Mouse (Mus musculus): ENCODE measurements around the gene Larp1b. TPM values are rescaled to one million over a fixed set of nuclear protein-coding genes. Genes with fewer than 3 reads are reported as not detected.

The Larp1b gene
- total and polyA plus RNA-seq, 2 experiments from 2014 or later = 20.7 to 35.4 TPM

DNA sequence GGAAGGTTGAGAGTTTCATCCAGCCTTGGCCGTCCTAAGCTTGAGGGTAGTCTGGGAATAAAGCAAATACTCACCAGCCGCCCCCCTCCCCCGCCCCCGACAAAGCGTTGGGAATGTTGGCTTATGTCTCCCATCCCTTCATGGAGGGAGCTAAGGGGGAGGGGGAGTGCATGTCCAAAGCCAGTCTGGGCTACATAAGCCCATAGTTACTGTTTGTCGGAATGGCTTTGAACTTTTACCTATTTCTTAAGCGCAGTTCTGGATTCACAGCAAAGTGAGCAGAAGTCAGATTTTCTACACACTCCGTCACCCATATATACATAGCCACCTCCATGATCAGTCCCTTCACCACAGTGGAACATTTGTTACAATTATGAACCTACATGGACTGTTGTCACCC lies 59.7 kb downstream of the Larp1b start:
- ATAC-seq (ENCODE audit: insufficient read depth, low read depth) (no peak), DNase-seq (ENCODE audit: low spot score) (no peak)
- Histone ChIP-seq H3K4me1 (ENCODE audit: control insufficient read depth, insufficient read depth) (no peaks in the 10 kb centered on the region), H3K9ac (replicated peaks; ENCODE audit: low read depth, low read length) (no peak overlapping the region), H3K27ac (ENCODE audit: low read depth) (no peak overlapping the region), H3K9me3 (replicated peaks; ENCODE audit: control insufficient read depth, low read length) (no peaks in the 10 kb centered on the region), H3K4me3 (ENCODE audit: low read depth, low read length) (no peak overlapping the region), H3K27me3 (ENCODE audit: control insufficient read depth, insufficient read depth, low read length) (no peaks in the 10 kb centered on the region), H3K36me3 (replicated peaks; ENCODE audit: control insufficient read depth, insufficient read depth, low read length) (no peaks in the 10 kb centered on the region), H3K4me2 (ENCODE audit: low read depth, low read length) (no peak overlapping the region)
- 80% methylated on average over 8 of the region's 8 CpGs for WGBS
- no peak for TF ChIP-seq EP300 (IDR thresholded peaks at IDR 0.05; ENCODE audit: low read depth)
- TF ChIP-seq CTCF (IDR thresholded peaks at IDR 0.05; ENCODE audit: low read depth) = no peak

DNA sequence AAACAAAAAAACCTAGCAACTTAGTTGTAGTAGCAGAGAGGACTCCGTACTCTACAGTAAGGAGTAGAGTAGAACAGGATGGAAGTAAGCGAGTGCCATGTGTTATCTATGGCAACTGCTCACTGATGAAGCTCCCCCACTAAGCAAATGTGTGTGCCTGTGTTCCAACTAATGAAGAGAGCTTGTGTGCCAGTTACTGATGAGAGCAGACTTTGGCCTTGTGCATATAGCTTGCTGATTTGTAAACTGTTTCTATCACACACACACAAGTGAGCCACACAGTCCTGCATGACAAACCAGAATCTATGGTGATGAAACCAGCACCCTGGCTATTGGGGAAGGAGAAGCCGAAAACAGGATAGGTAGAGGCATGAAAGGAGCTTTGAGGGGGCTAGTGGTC lies 60.4 kb downstream of the Larp1b start:
- Histone ChIP-seq H3K36me3 (replicated peaks; ENCODE audit: control insufficient read depth, insufficient read depth, low read length) (no peaks in the 10 kb centered on the region), H3K4me1 (ENCODE audit: control insufficient read depth, insufficient read depth) (no peaks in the 10 kb centered on the region), H3K9me3 (replicated peaks; ENCODE audit: control insufficient read depth, low read length) (no peaks in the 10 kb centered on the region), H3K27ac (ENCODE audit: low read depth) (no peak overlapping the region), H3K27me3 (ENCODE audit: control insufficient read depth, insufficient read depth, low read length) (no peaks in the 10 kb centered on the region), H3K9ac (replicated peaks; ENCODE audit: low read depth, low read length) (no peak overlapping the region), H3K4me2 (ENCODE audit: low read depth, low read length) (no peak overlapping the region), H3K4me3 (ENCODE audit: low read depth, low read length) (no peak overlapping the region)
- TF ChIP-seq CTCF (IDR thresholded peaks at IDR 0.05; ENCODE audit: low read depth) (no peak), EP300 (IDR thresholded peaks at IDR 0.05; ENCODE audit: low read depth) (no peak)
- DNase-seq (ENCODE audit: low spot score) (no peak), ATAC-seq (ENCODE audit: insufficient read depth, low read depth) (no peak)
- WGBS = 95% methylated on average over 3 of the region's 3 CpGs

DNA sequence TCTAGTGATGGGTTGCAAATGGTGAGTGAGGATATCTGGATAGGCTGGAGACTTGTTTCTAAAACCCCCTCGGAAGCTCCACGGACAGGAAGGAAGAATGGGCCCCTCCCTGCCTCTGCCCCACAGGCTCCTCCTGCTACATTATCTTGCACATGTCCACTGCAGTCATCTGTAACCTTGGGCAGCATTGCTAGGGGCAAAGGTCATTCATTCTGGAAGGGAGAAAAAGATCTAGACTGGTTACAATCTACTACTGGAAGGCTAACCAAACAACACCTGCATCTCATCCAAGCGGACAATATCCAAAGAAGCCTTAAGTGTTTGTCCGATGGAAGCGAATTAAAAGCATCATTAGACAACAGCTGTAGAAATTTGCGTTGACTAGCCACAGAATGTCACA lies 61.1 kb downstream of the Larp1b start:
- no peaks in the 10 kb centered on the region for H3K36me3 ChIP-seq (replicated peaks; ENCODE audit: control insufficient read depth, insufficient read depth, low read length)
- TF ChIP-seq EP300 (IDR thresholded peaks at IDR 0.05; ENCODE audit: low read depth) (no peak), CTCF (IDR thresholded peaks at IDR 0.05; ENCODE audit: low read depth) (no peak)
- no peak overlapping the region for H3K27ac ChIP-seq (ENCODE audit: low read depth)
- H3K9me3 ChIP-seq (replicated peaks; ENCODE audit: control insufficient read depth, low read length) = no peaks in the 10 kb centered on the region
- no peaks in the 10 kb centered on the region for H3K4me1 ChIP-seq (ENCODE audit: control insufficient read depth, insufficient read depth)
- 74% methylated on average over 6 of the region's 6 CpGs for WGBS
- DNase-seq (ENCODE audit: low spot score) (no peak), ATAC-seq (ENCODE audit: insufficient read depth, low read depth) (no peak)
- no peaks in the 10 kb centered on the region for H3K27me3 ChIP-seq (ENCODE audit: control insufficient read depth, insufficient read depth, low read length)
- H3K9ac ChIP-seq (replicated peaks; ENCODE audit: low read depth, low read length) = no peak overlapping the region
- no peak overlapping the region for H3K4me3 ChIP-seq (ENCODE audit: low read depth, low read length)
- no peak overlapping the region for H3K4me2 ChIP-seq (ENCODE audit: low read depth, low read length)

DNA sequence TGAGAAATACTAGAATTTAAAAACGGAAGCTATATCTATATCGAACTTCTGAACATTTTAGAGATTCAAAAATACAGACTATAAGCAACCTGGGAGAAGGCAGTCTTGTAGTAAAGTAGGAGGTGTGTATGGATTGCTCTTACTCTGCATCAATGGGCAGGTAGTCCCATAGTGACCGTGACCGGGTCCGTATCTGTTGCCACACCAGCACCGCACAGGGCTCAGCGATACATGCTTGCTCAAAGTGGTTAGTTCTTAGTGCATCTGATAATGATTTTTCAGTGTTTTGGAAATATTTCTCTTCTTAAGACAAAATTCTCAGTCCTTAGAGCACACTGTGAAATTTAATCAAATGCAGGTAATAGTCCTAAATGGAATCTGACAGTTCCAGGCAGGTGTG lies 62.8 kb downstream of the Larp1b start:
- Histone ChIP-seq H3K9ac (replicated peaks; ENCODE audit: low read depth, low read length) (no peak overlapping the region), H3K9me3 (replicated peaks; ENCODE audit: control insufficient read depth, low read length) (no peaks in the 10 kb centered on the region), H3K36me3 (replicated peaks; ENCODE audit: control insufficient read depth, insufficient read depth, low read length) (no peaks in the 10 kb centered on the region), H3K27ac (ENCODE audit: low read depth) (no peak overlapping the region), H3K4me3 (ENCODE audit: low read depth, low read length) (no peak overlapping the region), H3K27me3 (ENCODE audit: control insufficient read depth, insufficient read depth, low read length) (no peaks in the 10 kb centered on the region), H3K4me1 (ENCODE audit: control insufficient read depth, insufficient read depth) (no peaks in the 10 kb centered on the region), H3K4me2 (ENCODE audit: low read depth, low read length) (no peak overlapping the region)
- 91% methylated on average over 7 of the region's 7 CpGs for WGBS
- ATAC-seq (ENCODE audit: insufficient read depth, low read depth) = no peak
- no peak for DNase-seq (ENCODE audit: low spot score)
- TF ChIP-seq CTCF (IDR thresholded peaks at IDR 0.05; ENCODE audit: low read depth) (no peak), EP300 (IDR thresholded peaks at IDR 0.05; ENCODE audit: low read depth) (no peak)

DNA sequence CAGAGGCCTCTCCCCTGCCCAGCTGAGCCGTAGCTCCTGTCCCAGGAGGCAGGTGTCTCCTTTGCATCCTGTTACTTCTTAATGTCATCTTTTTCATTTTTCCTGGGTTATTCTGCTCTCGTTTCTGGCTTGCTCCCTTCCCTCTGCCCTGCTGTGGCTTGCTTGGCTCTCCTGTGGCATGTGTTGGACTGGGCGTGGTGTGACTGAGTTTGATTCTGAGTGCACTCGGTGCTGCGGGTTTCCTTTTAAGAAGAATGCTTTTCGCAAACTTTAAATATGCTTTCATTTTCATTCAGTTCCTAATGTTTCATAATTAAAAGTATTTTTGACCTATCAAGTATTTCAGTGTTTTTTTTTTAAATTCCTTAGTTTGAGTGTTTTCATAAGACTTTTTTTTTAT lies 65.3 kb downstream of the Larp1b start:
- no peak for TF ChIP-seq EP300 (IDR thresholded peaks at IDR 0.05; ENCODE audit: low read depth)
- TF ChIP-seq CTCF (IDR thresholded peaks at IDR 0.05; ENCODE audit: low read depth) = no peak

DNA sequence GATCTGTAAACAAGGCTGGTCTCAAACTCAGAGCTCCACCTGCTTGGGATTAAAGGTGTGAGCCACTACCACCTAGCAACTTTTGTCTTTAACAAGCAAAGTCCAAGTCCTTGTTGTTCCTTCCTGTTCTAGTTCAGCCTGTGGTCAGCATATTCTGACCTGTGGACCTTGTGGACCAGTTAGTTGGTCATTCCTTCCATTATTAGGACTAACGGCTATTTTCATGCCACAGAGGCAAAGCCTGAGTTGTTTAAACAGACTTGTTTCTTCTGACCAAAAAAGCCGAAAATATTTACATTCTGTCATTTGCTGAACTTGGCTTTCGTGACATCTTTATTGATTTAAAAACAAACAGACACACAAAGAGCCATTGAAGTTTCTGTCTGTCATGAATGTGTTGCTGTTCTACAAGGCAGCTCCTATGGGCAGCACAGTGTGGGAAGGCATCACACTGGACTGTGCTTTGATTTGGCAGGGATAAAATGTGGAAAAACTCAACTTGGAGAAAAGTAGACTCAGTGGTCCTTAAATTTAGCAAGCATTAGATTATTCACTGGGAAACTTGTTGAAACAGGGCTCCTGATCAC lies 68.5 kb downstream of the Larp1b start:
- Histone ChIP-seq H3K27me3 (ENCODE audit: control insufficient read depth, insufficient read depth, low read length) (no peaks in the 10 kb centered on the region), H3K4me1 (ENCODE audit: control insufficient read depth, insufficient read depth) (no peaks in the 10 kb centered on the region), H3K9me3 (replicated peaks; ENCODE audit: control insufficient read depth, low read length) (no peaks in the 10 kb centered on the region), H3K36me3 (replicated peaks; ENCODE audit: control insufficient read depth, insufficient read depth, low read length) (no peaks in the 10 kb centered on the region), H3K27ac (ENCODE audit: low read depth) (no peak overlapping the region), H3K4me2 (ENCODE audit: low read depth, low read length) (no peak overlapping the region), H3K4me3 (ENCODE audit: low read depth, low read length) (no peak overlapping the region), H3K9ac (replicated peaks; ENCODE audit: low read depth, low read length) (no peak overlapping the region)
- WGBS = 80% methylated on average over 3 of the region's 3 CpGs
- ATAC-seq (ENCODE audit: insufficient read depth, low read depth) (no peak), DNase-seq (ENCODE audit: low spot score) (no peak)
- TF ChIP-seq CTCF (IDR thresholded peaks at IDR 0.05; ENCODE audit: low read depth) (no peak), EP300 (IDR thresholded peaks at IDR 0.05; ENCODE audit: low read depth) (no peak)

More for the DNA sequence above, 65.3 kb downstream of the Larp1b start:
- DNase-seq (ENCODE audit: low spot score) = no peak
- Histone ChIP-seq H3K36me3 (replicated peaks; ENCODE audit: control insufficient read depth, insufficient read depth, low read length) (no peaks in the 10 kb centered on the region), H3K4me3 (ENCODE audit: low read depth, low read length) (no peak overlapping the region), H3K27me3 (ENCODE audit: control insufficient read depth, insufficient read depth, low read length) (no peaks in the 10 kb centered on the region), H3K9ac (replicated peaks; ENCODE audit: low read depth, low read length) (no peak overlapping the region), H3K4me1 (ENCODE audit: control insufficient read depth, insufficient read depth) (no peaks in the 10 kb centered on the region), H3K27ac (ENCODE audit: low read depth) (no peak overlapping the region), H3K9me3 (replicated peaks; ENCODE audit: control insufficient read depth, low read length) (no peaks in the 10 kb centered on the region), H3K4me2 (ENCODE audit: low read depth, low read length) (no peak overlapping the region)
- WGBS = 75% methylated on average over 6 of the region's 6 CpGs
- ATAC-seq (ENCODE audit: insufficient read depth, low read depth) = no peak

Data from heart, postnatal 0 days (tissue).